Mouse (Mus musculus) liver, adult 2 months (tissue): ENCODE data around the gene Prim2. TPM values are rescaled to one million over a fixed set of nuclear protein-coding genes. Genes with fewer than 3 reads are reported as not detected.
A peak's percentile ranks its signal among the peaks of the same experiment; 100 is the strongest.

ENCODE experiments used
- DNase-seq: peaks from one replicate; pipeline ENCODE4 v3.0.0-alpha.2; 2011; ENCODE audit warnings: low read depth, low spot score; ENCODE audit errors: extremely low read depth
- H3K27ac ChIP-seq: fragments of 200-500 bp; replicated peaks from 2 replicates; pipeline ENCODE4 v1.5.1; 2012; ENCODE audit warnings: low read depth, mild to moderate bottlenecking, control low read depth, inconsistent platforms, low read length; ENCODE audit not compliant: insufficient read depth
- H3K27me3 ChIP-seq: fragments of 200-500 bp; 2 replicates; pipeline ENCODE4 v1.6.1; 2012; ENCODE audit warnings: mild to moderate bottlenecking, moderate library complexity, low read length, inconsistent platforms; ENCODE audit not compliant: control insufficient read depth, insufficient read depth
- H3K36me3 ChIP-seq: fragments of 200-500 bp; 2 replicates; pipeline ENCODE4 v1.6.1; 2012; ENCODE audit warnings: low read length, inconsistent platforms; ENCODE audit not compliant: control insufficient read depth, insufficient read depth
- H3K4me1 ChIP-seq: fragments of 200-500 bp; 2 replicates; pipeline ENCODE4 v1.6.1; 2011; ENCODE audit warnings: low read length; ENCODE audit not compliant: control insufficient read depth, insufficient read depth
- H3K4me3 ChIP-seq: fragments of 200-500 bp; 2 replicates; pipeline ENCODE4 v1.5.1; 2011; ENCODE audit warnings: low read depth, mild to moderate bottlenecking, control low read depth, low read length, moderate library complexity; ENCODE audit not compliant: insufficient read depth
- H3K79me2 ChIP-seq: fragments of 200-500 bp; 2 replicates; pipeline ENCODE4 v1.6.1; 2012; ENCODE audit warnings: inconsistent platforms, mild to moderate bottlenecking, low read length, moderate library complexity; ENCODE audit not compliant: control insufficient read depth, insufficient read depth
- H3K9ac ChIP-seq: fragments of 200-500 bp; 2 replicates; pipeline ENCODE4 v1.6.1; 2012; ENCODE audit warnings: low read depth, mild to moderate bottlenecking, control low read depth, inconsistent platforms, low read length
- CTCF ChIP-seq: fragments of 200-500 bp; IDR thresholded peaks from 2 replicates; pipeline ENCODE4 v1.5.1; 2011; ENCODE audit warnings: low read depth, low read length, control low read depth
- POLR2A ChIP-seq: fragments of 200-500 bp; IDR thresholded peaks from 2 replicates; pipeline ENCODE4 v1.6.1; 2011; ENCODE audit warnings: low read length, control low read depth; ENCODE audit not compliant: insufficient read depth; ENCODE audit errors: extremely low read depth
- WGBS: fragments of 180-500 bp; shearing (Covaris S2); methylation state at CpG from one replicate; pipeline ENCODE4 v1.1.7; 2018; 5-methylcytosine and 5-hydroxymethylcytosine counted together
- polyA plus RNA-seq: library from polyadenylated mRNA; depleted of rRNA; stranded (reverse); fragments of >200 nt; gene quantifications from 2 replicates; pipeline ENCODE4 v1.2.3, GENCODE M21; 2012
- total RNA-seq: library from RNA; depleted of rRNA; stranded (reverse); fragments of >200 nt; gene quantifications from 2 replicates; pipeline ENCODE4 v1.2.3, GENCODE M21; 2014

Prim2 gene
- total and polyA plus RNA-seq, 2 experiments = 1.2 to 5.1 TPM

- H3K79me2 ChIP-seq = no peaks in the 10 kb centered on the region
- H3K36me3 ChIP-seq = no peaks in the 10 kb centered on the region
- no peak overlapping the region for H3K4me3 ChIP-seq
- peak; percentile 7 for DNase-seq
- H3K27me3 ChIP-seq = no peaks in the 10 kb centered on the region
- WGBS = 84% methylated on average over 9 of the region's 9 CpGs
- TF ChIP-seq POLR2A (no peak), CTCF (no peak)
- no peak overlapping the region for H3K9ac ChIP-seq
- no peak overlapping the region for H3K27ac ChIP-seq
- no peaks in the 10 kb centered on the region for H3K4me1 ChIP-seq
These were observed 118.2 kb downstream of the Prim2 start for GRCm38 (mm10) chr1:33551350-33551749.

GRCm38 (mm10) chr1:33541708-33542107 lies 127.9 kb downstream of the Prim2 start:
- H3K4me1 ChIP-seq = no peaks in the 10 kb centered on the region
- 93% methylated on average over 7 of the region's 7 CpGs for WGBS
- H3K27ac ChIP-seq = no peak overlapping the region
- H3K36me3 ChIP-seq = no peaks in the 10 kb centered on the region
- no peak overlapping the region for H3K9ac ChIP-seq
- no peak overlapping the region for H3K4me3 ChIP-seq
- TF ChIP-seq POLR2A (no peak), CTCF (no peak)
- no peak for DNase-seq
- no peaks in the 10 kb centered on the region for H3K27me3 ChIP-seq
- H3K79me2 ChIP-seq = no peaks in the 10 kb centered on the region

GRCm38 (mm10) chr1:33537948-33538347 lies 131.6 kb downstream of the Prim2 start:
- no peak overlapping the region for H3K9ac ChIP-seq
- TF ChIP-seq POLR2A (no peak), CTCF (no peak)
- no peaks in the 10 kb centered on the region for H3K36me3 ChIP-seq
- H3K27ac ChIP-seq = no peak overlapping the region
- no peak overlapping the region for H3K4me3 ChIP-seq
- no peak for DNase-seq
- no peaks in the 10 kb centered on the region for H3K27me3 ChIP-seq
- H3K79me2 ChIP-seq = no peaks in the 10 kb centered on the region
- H3K4me1 ChIP-seq = no peaks in the 10 kb centered on the region

GRCm38 (mm10) chr1:33536272-33537004 lies 133.2 kb downstream of the Prim2 start:
- no peaks in the 10 kb centered on the region for H3K79me2 ChIP-seq
- H3K36me3 ChIP-seq = no peaks in the 10 kb centered on the region
- WGBS = 98% methylated on average over 4 of the region's 4 CpGs
- H3K9ac ChIP-seq = no peak overlapping the region
- H3K4me3 ChIP-seq = no peak overlapping the region
- H3K27ac ChIP-seq = no peak overlapping the region
- no peaks in the 10 kb centered on the region for H3K27me3 ChIP-seq
- TF ChIP-seq CTCF (no peak), POLR2A (no peak)
- DNase-seq = no peak
- H3K4me1 ChIP-seq = no peaks in the 10 kb centered on the region

GRCm38 (mm10) chr1:33535140-33535686 lies 134.4 kb downstream of the Prim2 start:
- Histone ChIP-seq H3K27me3 (no peaks in the 10 kb centered on the region), H3K4me1 (no peaks in the 10 kb centered on the region), H3K79me2 (no peaks in the 10 kb centered on the region), H3K4me3 (no peak overlapping the region), H3K36me3 (no peaks in the 10 kb centered on the region), H3K9ac (no peak overlapping the region), H3K27ac (no peak overlapping the region)
- 93% methylated on average over 2 of the region's 2 CpGs for whole genome bisulfite sequencing
- DNase-seq = no peak
- TF ChIP-seq POLR2A (no peak), CTCF (no peak)

- H3K36me3 ChIP-seq = no peaks in the 10 kb centered on the region
- no peaks in the 10 kb centered on the region for H3K4me1 ChIP-seq
- no peak overlapping the region for H3K4me3 ChIP-seq
- no peaks in the 10 kb centered on the region for H3K79me2 ChIP-seq
- H3K9ac ChIP-seq = no peak overlapping the region
- no peak for DNase-seq
- H3K27ac ChIP-seq = no peak overlapping the region
- H3K27me3 ChIP-seq = no peaks in the 10 kb centered on the region
- TF ChIP-seq CTCF (no peak), POLR2A (no peak)
- WGBS = 84% methylated on average over 3 of the region's 3 CpGs
These were observed 137.7 kb downstream of the Prim2 start for GRCm38 (mm10) chr1:33531860-33532259.
